Mouse (Mus musculus): ENCODE results near the gene Hmg20b. TPM values are rescaled to one million over a fixed set of nuclear protein-coding genes. Genes with fewer than 3 reads are reported as not detected.

Hmg20b gene
- polyA plus RNA-seq, 1 experiment from 2014 or later: 122 TPM

- Histone ChIP-seq H3K36me3 (peaks cover 16% of the 10 kb centered on the region), H3K27ac (no peak overlapping the region), H3K4me3 (replicated peaks) (no peak overlapping the region), H3K9ac (replicated peaks) (peak overlapping the region; percentile 18; the same call in 1 of the 2 replicates), H3K9me3 (no peaks in the 10 kb centered on the region), H3K27me3 (no peaks in the 10 kb centered on the region), H3K4me1 (replicated peaks) (peaks cover 31% of the 10 kb centered on the region; the same call in 1 of the 2 replicates), H3K4me2 (no peak overlapping the region)
- no peak for ATAC-seq (ENCODE audit: insufficient number of reproducible peaks, insufficient read depth, low FRiP score, low TSS enrichment, low read depth)
- WGBS: 89% methylated on average over 9 of the region's 9 CpGs
These were observed 49.9 kb downstream of the Hmg20b start for GRCm38 (mm10) chr10:81300352-81300907.

DNA sequence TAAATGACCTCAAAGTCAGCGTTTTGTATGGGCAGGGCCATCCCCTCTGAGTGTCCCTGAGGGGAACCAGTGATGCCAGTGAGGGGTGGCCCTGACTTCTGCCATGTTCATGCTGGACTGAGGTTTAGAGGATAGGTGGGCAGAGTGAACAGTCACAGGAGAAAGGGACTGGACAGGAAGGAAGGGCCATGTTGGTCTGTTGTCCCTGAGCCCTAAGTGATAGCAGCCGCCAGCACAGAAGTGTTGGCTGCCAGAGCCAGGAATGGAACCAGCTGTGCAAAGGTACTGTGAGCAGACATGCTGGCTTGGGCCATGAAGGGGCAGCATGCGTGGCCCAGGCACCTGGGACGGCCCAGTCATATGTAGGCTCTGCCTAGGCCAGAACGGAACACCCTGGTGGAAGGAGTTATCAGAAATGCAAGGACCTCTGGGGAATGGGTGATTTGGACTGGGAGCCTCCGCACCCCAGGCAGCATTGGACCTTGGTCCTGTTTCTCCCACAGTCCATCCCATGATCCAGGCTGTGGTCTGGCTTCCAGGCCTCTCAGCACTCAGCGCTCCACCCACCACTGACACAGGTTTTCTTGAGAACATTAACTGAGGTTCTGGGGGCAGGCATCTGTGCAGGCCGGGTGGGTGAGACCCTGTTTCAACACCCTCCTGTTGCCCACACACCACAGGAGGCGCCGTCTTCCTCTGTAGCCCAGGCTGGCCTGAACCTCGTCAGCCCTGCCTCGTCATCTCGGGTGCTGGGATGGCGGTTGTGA is 50.5 kb downstream of the Hmg20b start:
- Histone ChIP-seq H3K36me3 (peaks cover 18% of the 10 kb centered on the region), H3K4me3 (replicated peaks) (no peak overlapping the region), H3K4me1 (replicated peaks) (peaks cover 34% of the 10 kb centered on the region), H3K27me3 (no peaks in the 10 kb centered on the region), H3K27ac (no peak overlapping the region), H3K9ac (replicated peaks) (no peak overlapping the region; the same call in 1 of the 2 replicates), H3K4me2 (no peak overlapping the region), H3K9me3 (no peaks in the 10 kb centered on the region)
- 89% methylated on average over 14 of the region's 14 CpGs for WGBS
- ATAC-seq (ENCODE audit: insufficient number of reproducible peaks, insufficient read depth, low FRiP score, low TSS enrichment, low read depth): no peak

GRCm38 (mm10) chr10:81298369-81299100 is 51.7 kb downstream of the Hmg20b start:
- ATAC-seq (ENCODE audit: insufficient number of reproducible peaks, insufficient read depth, low FRiP score, low TSS enrichment, low read depth): no peak
- WGBS: 93% methylated on average over 17 of the region's 17 CpGs

GRCm38 (mm10) chr10:81297845-81298244 is 52.4 kb downstream of the Hmg20b start:
- Histone ChIP-seq H3K9ac (replicated peaks) (no peak overlapping the region; the same call in 1 of the 2 replicates), H3K27ac (peak overlapping the region; percentile 24; the same call in 1 of the 2 replicates), H3K9me3 (no peaks in the 10 kb centered on the region), H3K4me1 (replicated peaks) (peaks cover 37% of the 10 kb centered on the region), H3K27me3 (no peaks in the 10 kb centered on the region), H3K36me3 (peaks cover 18% of the 10 kb centered on the region), H3K4me2 (no peak overlapping the region), H3K4me3 (replicated peaks) (no peak overlapping the region)
- no peak for ATAC-seq (ENCODE audit: insufficient number of reproducible peaks, insufficient read depth, low FRiP score, low TSS enrichment, low read depth)
- 46% methylated on average over 10 of the region's 10 CpGs for WGBS

More at GRCm38 (mm10) chr10:81298369-81299100, 51.7 kb downstream of the Hmg20b start:
- no peak overlapping the region; the same call in 1 of the 2 replicates for H3K27ac ChIP-seq
- peaks cover 18% of the 10 kb centered on the region for H3K36me3 ChIP-seq
- H3K4me3 ChIP-seq (replicated peaks): no peak overlapping the region
- H3K9ac ChIP-seq (replicated peaks): no peak overlapping the region
- no peak overlapping the region for H3K4me2 ChIP-seq
- no peaks in the 10 kb centered on the region for H3K9me3 ChIP-seq
- no peaks in the 10 kb centered on the region for H3K27me3 ChIP-seq
- peaks cover 40% of the 10 kb centered on the region for H3K4me1 ChIP-seq (replicated peaks)

DNA sequence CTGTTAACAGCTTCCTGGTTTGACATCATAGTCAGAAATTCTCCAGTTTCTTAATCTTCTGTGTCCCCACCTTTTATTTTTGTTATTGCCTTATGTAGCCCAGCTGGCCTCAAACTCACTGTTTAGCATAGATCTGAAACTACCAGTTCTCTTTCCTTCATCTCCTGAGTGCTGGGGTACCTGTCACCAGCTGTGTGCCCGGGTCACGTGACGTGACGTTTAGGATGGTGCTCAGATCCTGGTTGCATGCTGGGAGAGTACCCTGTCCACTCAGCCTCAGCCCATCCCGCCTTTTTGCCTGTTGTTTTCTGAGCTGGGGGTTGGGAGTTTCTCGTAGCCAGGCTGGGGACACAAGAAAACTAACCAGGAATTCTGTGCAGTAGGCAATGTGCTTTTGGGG is 53.0 kb downstream of the Hmg20b start:
- no peak overlapping the region for H3K4me3 ChIP-seq (replicated peaks)
- peaks cover 36% of the 10 kb centered on the region for H3K4me1 ChIP-seq (replicated peaks)
- 79% methylated on average over 6 of the region's 6 CpGs for WGBS
- peaks cover 18% of the 10 kb centered on the region for H3K36me3 ChIP-seq
- H3K4me2 ChIP-seq: no peak overlapping the region
- peaks cover 2% of the 10 kb centered on the region for H3K27me3 ChIP-seq
- H3K9me3 ChIP-seq: no peaks in the 10 kb centered on the region
- 0 out of 2 replicates have a peak overlapping the region, but pooled peaks have one; percentile 24 for H3K27ac ChIP-seq
- no peak overlapping the region for H3K9ac ChIP-seq (replicated peaks)
- ATAC-seq (ENCODE audit: insufficient number of reproducible peaks, insufficient read depth, low FRiP score, low TSS enrichment, low read depth): no peak

Small RNAs within 50 kb of the gene (microRNA-seq; reads per million reads assigned to microRNA genes)
- not detected for gene Mir6913

Other genes with a start within 250 kb of the Hmg20b start
- 220 and 229 TPM in 2 replicates for gene Map2k2, start 244.6 kb downstream of the Hmg20b start, polyA plus RNA-seq (2016; fragmentation: Nextera tagmentation; extraction: Ambion mirVana)
- 19.0 and 19.7 TPM in 2 replicates for gene Zbtb7a, start 215.3 kb downstream of the Hmg20b start, polyA plus RNA-seq (2016; fragmentation: Nextera tagmentation; extraction: Ambion mirVana)
- 57.7 and 62.1 TPM in 2 replicates for gene Pias4, start 182.6 kb downstream of the Hmg20b start, polyA plus RNA-seq (2016; fragmentation: Nextera tagmentation; extraction: Ambion mirVana)
- 524 and 544 TPM in 2 replicates for gene Eef2, start 173.8 kb downstream of the Hmg20b start, polyA plus RNA-seq (2016; fragmentation: Nextera tagmentation; extraction: Ambion mirVana)
- gene Dapk3, start 167.5 kb downstream of the Hmg20b start, polyA plus RNA-seq (2016; fragmentation: Nextera tagmentation; extraction: Ambion mirVana): 64.2 and 65.7 TPM in 2 replicates
- not detected in 2 replicates for gene 4930442H23Rik, start 166.6 kb downstream of the Hmg20b start, polyA plus RNA-seq (2016; fragmentation: Nextera tagmentation; extraction: Ambion mirVana)
- not detected in 2 replicates for gene Nmrk2, start 148.4 kb downstream of the Hmg20b start, polyA plus RNA-seq (2016; fragmentation: Nextera tagmentation; extraction: Ambion mirVana)
- gene Atcay, start 119.6 kb downstream of the Hmg20b start, polyA plus RNA-seq (2016; fragmentation: Nextera tagmentation; extraction: Ambion mirVana): 0.38 and 0.43 TPM in 2 replicates
- gene Zfr2, start 117.3 kb downstream of the Hmg20b start, polyA plus RNA-seq (2016; fragmentation: Nextera tagmentation; extraction: Ambion mirVana): 9.9 and 12.1 TPM in 2 replicates
- 4.2 and 4.9 TPM in 2 replicates for gene Matk, start 97.5 kb downstream of the Hmg20b start, polyA plus RNA-seq (2016; fragmentation: Nextera tagmentation; extraction: Ambion mirVana)
- gene Mrpl54, start 83.5 kb downstream of the Hmg20b start, polyA plus RNA-seq (2016; fragmentation: Nextera tagmentation; extraction: Ambion mirVana): 207 and 217 TPM in 2 replicates
- 48.8 and 53.1 TPM in 2 replicates for gene Apba3, start 83.5 kb downstream of the Hmg20b start, polyA plus RNA-seq (2016; fragmentation: Nextera tagmentation; extraction: Ambion mirVana)
- 3.2 and 3.6 TPM in 2 replicates for gene Tjp3, start 58.9 kb downstream of the Hmg20b start, polyA plus RNA-seq (2016; fragmentation: Nextera tagmentation; extraction: Ambion mirVana)
- 63.9 and 68.5 TPM in 2 replicates for gene Pip5k1c, start 57.5 kb downstream of the Hmg20b start, polyA plus RNA-seq (2016; fragmentation: Nextera tagmentation; extraction: Ambion mirVana)
- 57.7 and 58.7 TPM in 2 replicates for gene Cactin, start 29.4 kb downstream of the Hmg20b start, polyA plus RNA-seq (2016; fragmentation: Nextera tagmentation; extraction: Ambion mirVana)
- 2.2 and 2.6 TPM in 2 replicates for gene Tbxa2r, start 21.7 kb downstream of the Hmg20b start, polyA plus RNA-seq (2016; fragmentation: Nextera tagmentation; extraction: Ambion mirVana)
- gene Gipc3, start 7.2 kb downstream of the Hmg20b start, polyA plus RNA-seq (2016; fragmentation: Nextera tagmentation; extraction: Ambion mirVana): 0.05 TPM in 1 of 2 replicates, not detected in the other
- gene Mfsd12, start 7.0 kb upstream of the Hmg20b start, polyA plus RNA-seq (2016; fragmentation: Nextera tagmentation; extraction: Ambion mirVana): 12.5 and 13.3 TPM in 2 replicates
- gene 4930404N11Rik, start 15.3 kb upstream of the Hmg20b start, polyA plus RNA-seq (2016; fragmentation: Nextera tagmentation; extraction: Ambion mirVana): 0.76 and 0.79 TPM in 2 replicates
- 136 and 137 TPM in 2 replicates for gene Fzr1, start 28.0 kb upstream of the Hmg20b start, polyA plus RNA-seq (2016; fragmentation: Nextera tagmentation; extraction: Ambion mirVana)
- gene Dohh, start 33.9 kb upstream of the Hmg20b start, polyA plus RNA-seq (2016; fragmentation: Nextera tagmentation; extraction: Ambion mirVana): 71.9 and 74.6 TPM in 2 replicates
- gene Gm48551, start 34.0 kb upstream of the Hmg20b start, polyA plus RNA-seq (2016; fragmentation: Nextera tagmentation; extraction: Ambion mirVana): 3.3 and 3.8 TPM in 2 replicates
- gene Gm48552, start 38.5 kb upstream of the Hmg20b start, polyA plus RNA-seq (2016; fragmentation: Nextera tagmentation; extraction: Ambion mirVana): 1.1 and 3.1 TPM in 2 replicates
- gene Smim24, start 42.6 kb upstream of the Hmg20b start, polyA plus RNA-seq (2016; fragmentation: Nextera tagmentation; extraction: Ambion mirVana): 2.9 and 3.0 TPM in 2 replicates
- gene Nfic, start 105.2 kb upstream of the Hmg20b start, polyA plus RNA-seq (2016; fragmentation: Nextera tagmentation; extraction: Ambion mirVana): 30.8 and 31.1 TPM in 2 replicates
- 0.70 and 0.93 TPM in 2 replicates for gene Celf5, start 132.2 kb upstream of the Hmg20b start, polyA plus RNA-seq (2016; fragmentation: Nextera tagmentation; extraction: Ambion mirVana)
- 84.3 and 86.9 TPM in 2 replicates for gene Ncln, start 145.9 kb upstream of the Hmg20b start, polyA plus RNA-seq (2016; fragmentation: Nextera tagmentation; extraction: Ambion mirVana)
- gene S1pr4, start 149.7 kb upstream of the Hmg20b start, polyA plus RNA-seq (2016; fragmentation: Nextera tagmentation; extraction: Ambion mirVana): 0.28 and 0.53 TPM in 2 replicates
- gene Gna15, start 173.7 kb upstream of the Hmg20b start, polyA plus RNA-seq (2016; fragmentation: Nextera tagmentation; extraction: Ambion mirVana): 1.2 and 1.4 TPM in 2 replicates
- 82.9 and 86.1 TPM in 2 replicates for gene Gna11, start 194.7 kb upstream of the Hmg20b start, polyA plus RNA-seq (2016; fragmentation: Nextera tagmentation; extraction: Ambion mirVana)
- gene Aes, start 209.0 kb upstream of the Hmg20b start, polyA plus RNA-seq (2016; fragmentation: Nextera tagmentation; extraction: Ambion mirVana): 453 and 478 TPM in 2 replicates
- 39.4 and 45.6 TPM in 2 replicates for gene Tle2, start 224.1 kb upstream of the Hmg20b start, polyA plus RNA-seq (2016; fragmentation: Nextera tagmentation; extraction: Ambion mirVana)